Mouse (Mus musculus) limb, embryonic 14.5 days (tissue): ENCODE measurements at regions not wholly inside any gene's neighbourhood (a gene's known extent, or its start where the extent isn't known, plus 50 kb on each side); places are given as distances from the start of the nearest gene placed in this dataset.

Source experiments
- ATAC-seq: fragments of 200-750 bp; cut with Nextera tagmentation; 2 replicates; pipeline ENCODE4 v1.8.0; 2017; ENCODE audit warnings: low read depth, moderate number of reproducible peaks, moderate TSS enrichment; ENCODE audit not compliant: low FRiP score
- DNase-seq: peaks from one replicate; pipeline ENCODE4 v3.0.0-alpha.2; 2015; ENCODE audit warnings: low spot score
- H3K27ac ChIP-seq: fragments of 300-500 bp; sonication (generic); replicated peaks from 2 replicates; pipeline ENCODE4 v1.5.1; 2014; ENCODE audit warnings: low read depth, mild to moderate bottlenecking, low read length, moderate library complexity, mixed read lengths
- H3K27me3 ChIP-seq: fragments of 300-500 bp; sonication (generic); 2 replicates; pipeline ENCODE4 v1.6.1; 2014; ENCODE audit warnings: low read length, mixed read lengths; ENCODE audit not compliant: control insufficient read depth, insufficient read depth
- H3K36me3 ChIP-seq: fragments of 300-500 bp; sonication (generic); 2 replicates; pipeline ENCODE4 v1.6.1; 2014; ENCODE audit warnings: mild to moderate bottlenecking, low read length, moderate library complexity, mixed read lengths; ENCODE audit not compliant: control insufficient read depth, insufficient read depth
- H3K4me1 ChIP-seq: fragments of 300-500 bp; sonication (generic); 2 replicates; pipeline ENCODE4 v1.6.1; 2014; ENCODE audit warnings: antibody characterized with exemption, low read length, mixed read lengths; ENCODE audit not compliant: control insufficient read depth, insufficient read depth
- H3K4me2 ChIP-seq: fragments of 300-500 bp; sonication (generic); replicated peaks from 2 replicates; pipeline ENCODE4 v1.6.1; 2014; ENCODE audit warnings: low read depth, mild to moderate bottlenecking, low read length, moderate library complexity; ENCODE audit not compliant: severe bottlenecking
- H3K4me3 ChIP-seq: fragments of 300-500 bp; sonication (generic); replicated peaks from 2 replicates; pipeline ENCODE4 v1.5.1; 2014; ENCODE audit warnings: low read length
- H3K9ac ChIP-seq: fragments of 300-500 bp; sonication (generic); 2 replicates; pipeline ENCODE4 v1.6.1; 2014; ENCODE audit warnings: mild to moderate bottlenecking, low read depth, low read length, moderate library complexity; ENCODE audit not compliant: severe bottlenecking
- H3K9me3 ChIP-seq: fragments of 300-500 bp; sonication (generic); 2 replicates; pipeline ENCODE4 v1.6.1; 2016; ENCODE audit warnings: low read length; ENCODE audit not compliant: control insufficient read depth
- POLR2A ChIP-seq: fragments of 200-500 bp; IDR thresholded peaks from 2 replicates; pipeline ENCODE4 v1.8.0; 2012; ENCODE audit warnings: inconsistent platforms, mild to moderate bottlenecking, moderate library complexity, borderline replicate concordance; ENCODE audit not compliant: insufficient read depth, insufficient read length; ENCODE audit errors: extremely low read depth
- WGBS: fragments of 180-500 bp; shearing (Covaris S2); extraction: QIAGEN DNeasy Blood & Tissue Kit; methylation state at CpG from one replicate; pipeline ENCODE4 v1.1.7; 2014; 5-methylcytosine and 5-hydroxymethylcytosine counted together

GRCm38 (mm10) chr2:167817030-167817429 lies 114.8 kb upstream of the Ptpn1 start:
- no peaks in the 10 kb centered on the region for H3K36me3 ChIP-seq
- 67% methylated on average over 9 of the region's 9 CpGs for WGBS
- no peaks in the 10 kb centered on the region for H3K4me1 ChIP-seq
- no peaks in the 10 kb centered on the region for H3K27me3 ChIP-seq
- H3K9ac ChIP-seq = no peak overlapping the region
- H3K4me2 ChIP-seq = no peak overlapping the region
- no peak overlapping the region for H3K4me3 ChIP-seq
- DNase-seq (no peak), ATAC-seq (no peak)
- no peak overlapping the region for H3K27ac ChIP-seq
- H3K9me3 ChIP-seq = no peaks in the 10 kb centered on the region
- TF ChIP-seq POLR2A = no peak

GRCm38 (mm10) chr2:167815123-167815522 lies 116.7 kb upstream of the Ptpn1 start:
- Histone ChIP-seq H3K36me3 (no peaks in the 10 kb centered on the region), H3K4me2 (no peak overlapping the region), H3K4me3 (no peak overlapping the region), H3K9me3 (no peaks in the 10 kb centered on the region), H3K27ac (no peak overlapping the region), H3K4me1 (no peaks in the 10 kb centered on the region), H3K9ac (no peak overlapping the region), H3K27me3 (no peaks in the 10 kb centered on the region)
- no peak for TF ChIP-seq POLR2A
- no peak for ATAC-seq
- whole genome bisulfite sequencing = 88% methylated on average over 10 of the region's 10 CpGs
- no peak for DNase-seq

DNA sequence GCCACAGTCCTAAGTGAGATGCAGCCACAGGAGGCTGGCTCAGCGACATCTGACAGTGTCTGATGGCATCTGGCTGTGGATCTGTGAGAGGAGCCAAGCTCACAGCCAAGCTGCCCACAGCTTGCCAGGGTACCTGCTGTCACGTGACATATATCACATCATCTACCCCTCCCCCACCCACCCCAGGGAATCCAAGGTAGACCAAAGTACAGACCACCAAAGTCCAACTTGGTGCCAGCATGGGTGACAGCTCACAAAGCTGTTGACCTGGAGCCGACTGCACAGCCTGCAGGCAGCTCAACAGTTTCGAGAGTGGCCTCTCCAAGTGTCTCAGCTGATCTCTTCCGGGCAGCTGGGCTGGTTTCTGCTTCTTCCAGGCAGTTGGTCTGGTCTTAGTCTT lies 119.6 kb upstream of the Tmem189 start:
- Histone ChIP-seq H3K9me3 (no peaks in the 10 kb centered on the region), H3K9ac (no peak overlapping the region), H3K36me3 (no peaks in the 10 kb centered on the region), H3K27me3 (no peaks in the 10 kb centered on the region), H3K4me2 (no peak overlapping the region), H3K4me1 (peaks cover 8% of the 10 kb centered on the region), H3K27ac (no peak overlapping the region), H3K4me3 (no peak overlapping the region)
- TF ChIP-seq POLR2A = no peak
- WGBS = 70% methylated on average over 5 of the region's 5 CpGs
- ATAC-seq (no peak), DNase-seq (no peak)

DNA sequence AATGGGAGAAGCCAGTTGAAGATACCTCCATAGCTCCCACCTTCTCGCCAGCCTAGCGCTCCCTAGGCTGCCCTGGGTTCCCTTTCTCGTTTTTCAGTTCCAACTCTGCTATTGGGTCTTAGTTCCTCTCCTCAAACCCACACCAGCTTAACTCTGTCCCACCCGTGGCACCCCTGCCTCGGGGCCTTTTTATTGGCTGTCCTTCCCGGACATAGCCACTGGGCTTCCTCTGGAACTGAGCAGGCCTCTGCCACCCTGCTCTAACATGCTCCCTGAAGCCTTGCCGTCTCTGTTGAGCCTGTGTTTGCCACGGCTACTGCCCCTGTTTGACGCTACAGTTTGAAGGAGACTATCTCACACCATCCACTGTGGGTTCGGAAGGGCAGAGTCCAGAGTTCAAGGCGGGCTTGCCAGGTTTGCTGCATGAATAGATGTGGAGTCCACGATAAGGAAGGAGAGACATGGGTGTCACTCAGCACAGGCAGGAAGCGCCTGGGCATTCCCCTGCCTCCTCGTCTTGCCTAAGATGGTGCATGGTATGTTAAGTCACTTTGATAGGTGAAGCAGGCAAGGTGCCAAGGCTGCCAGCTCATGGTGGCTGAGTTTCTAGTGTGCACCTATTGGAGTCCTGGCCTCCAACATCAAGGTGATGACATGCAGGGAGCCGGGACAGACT lies 116.1 kb upstream of the Tmem189 start:
- Histone ChIP-seq H3K36me3 (no peaks in the 10 kb centered on the region), H3K4me1 (peaks cover 8% of the 10 kb centered on the region), H3K27me3 (no peaks in the 10 kb centered on the region), H3K9ac (no peak overlapping the region), H3K4me3 (no peak overlapping the region), H3K9me3 (no peaks in the 10 kb centered on the region), H3K4me2 (no peak overlapping the region), H3K27ac (no peak overlapping the region)
- no peak for DNase-seq
- TF ChIP-seq POLR2A = no peak
- no peak for ATAC-seq
- 78% methylated on average over 15 of the region's 15 CpGs for WGBS

- DNase-seq = no peak
- Histone ChIP-seq H3K4me1 (peaks cover 8% of the 10 kb centered on the region), H3K4me2 (no peak overlapping the region), H3K27me3 (no peaks in the 10 kb centered on the region), H3K27ac (no peak overlapping the region), H3K4me3 (no peak overlapping the region), H3K9me3 (no peaks in the 10 kb centered on the region), H3K36me3 (no peaks in the 10 kb centered on the region), H3K9ac (0 out of 2 replicates have a peak overlapping the region, but pooled peaks have one; percentile 26)
- ATAC-seq = no peak
- WGBS = 45% methylated on average over 18 of the region's 18 CpGs
- no peak for TF ChIP-seq POLR2A
These were observed 115.0 kb upstream of the Tmem189 start for GRCm38 (mm10) chr2:167804493-167805227.
